Mouse (Mus musculus) fibroblast of lung, adult 2 months (primary cell): ENCODE measurements around the gene Rev3l.
"Not testable (repeated sequence)": the region's sequence is repeated elsewhere in the genome, so short reads cannot be mapped to it uniquely, and the experiment has no call there.

Experiments
- DNase-seq: peaks from one replicate; pipeline ENCODE4 v3.0.0-alpha.2; 2011; ENCODE audit warnings: low read depth

Rev3l gene

GRCm38 (mm10) chr10:39785241-39785640 lies 53.3 kb downstream of the Rev3l start:
- DNase-seq: no peak

- DNase-seq: no peak
Observed at GRCm38 (mm10) chr10:39793295-39793694, 61.4 kb downstream of the Rev3l start.

- peak; percentile 7 for DNase-seq
Observed at GRCm38 (mm10) chr10:39811507-39811906, 79.6 kb downstream of the Rev3l start.

- DNase-seq: no peak
Observed at GRCm38 (mm10) chr10:39842621-39843020, 110.7 kb downstream of the Rev3l start.

GRCm38 (mm10) chr10:39865509-39865908 lies 133.6 kb downstream of the Rev3l start:
- DNase-seq: no peak

GRCm38 (mm10) chr10:39888621-39889020 lies 156.7 kb downstream of the Rev3l start:
- no peak for DNase-seq

GRCm38 (mm10) chr10:39893702-39894697 lies 162.1 kb downstream of the Rev3l start:
- no peak for DNase-seq

GRCm38 (mm10) chr10:39896503-39896902 lies 164.6 kb downstream of the Rev3l start:
- no peak for DNase-seq

GRCm38 (mm10) chr10:39898874-39899371 lies 167.0 kb downstream of the Rev3l start, which contains the start of gene Mfsd4b4:
Gene Mfsd4b4 (minus strand): TSS chr10:39899238.
- peak; percentile 81 for DNase-seq

GRCm38 (mm10) chr10:39904191-39904590 lies 172.3 kb downstream of the Rev3l start:
- no peak for DNase-seq

GRCm38 (mm10) chr10:39906799-39907658 lies 175.1 kb downstream of the Rev3l start:
- DNase-seq: no peak

- DNase-seq: peak; percentile 27
Observed at GRCm38 (mm10) chr10:39908768-39909441, 177.0 kb downstream of the Rev3l start.

- DNase-seq: no peak
Observed at GRCm38 (mm10) chr10:39912616-39913015, 180.7 kb downstream of the Rev3l start.

- DNase-seq: not testable (repeated sequence)
Observed at GRCm38 (mm10) chr10:39924556-39924955, 192.6 kb downstream of the Rev3l start.
